Mouse (Mus musculus) stomach, embryonic 16.5 days (tissue): ENCODE data around the gene Fam227b. TPM values are rescaled to one million over a fixed set of nuclear protein-coding genes. Genes with fewer than 3 reads are reported as not detected.
A peak's percentile ranks its signal among the peaks of the same experiment; 100 is the strongest.

Experiments
- ATAC-seq: fragments of 200-750 bp; cut with Nextera tagmentation; 2 replicates; pipeline ENCODE4 v1.8.0; 2017; ENCODE audit warnings: moderate number of reproducible peaks, moderate TSS enrichment; ENCODE audit not compliant: insufficient read depth, low FRiP score
- H3K27ac ChIP-seq: fragments of 300-500 bp; sonication (generic); 2 replicates; pipeline ENCODE4 v1.5.1; 2014; ENCODE audit warnings: low read length
- H3K27me3 ChIP-seq: fragments of 300-500 bp; sonication (generic); 2 replicates; pipeline ENCODE4 v1.6.1; 2014; ENCODE audit warnings: low read length, control low read depth, mixed read lengths; ENCODE audit not compliant: control insufficient read depth, insufficient read depth
- H3K36me3 ChIP-seq: fragments of 300-500 bp; sonication (generic); 2 replicates; pipeline ENCODE4 v1.6.1; 2014; ENCODE audit warnings: low read length; ENCODE audit not compliant: control insufficient read depth, insufficient read depth
- H3K4me1 ChIP-seq: fragments of 300-500 bp; sonication (generic); 2 replicates; pipeline ENCODE4 v1.6.1; 2014; ENCODE audit warnings: low read length, control low read depth, mixed read lengths; ENCODE audit not compliant: control insufficient read depth, insufficient read depth
- H3K4me2 ChIP-seq: fragments of 300-500 bp; sonication (generic); 2 replicates; pipeline ENCODE4 v1.6.1; 2014; ENCODE audit warnings: low read depth, low read length, mixed read lengths
- H3K4me3 ChIP-seq: fragments of 300-500 bp; sonication (generic); replicated peaks from 2 replicates; pipeline ENCODE4 v1.5.1; 2014; ENCODE audit warnings: mild to moderate bottlenecking, low read length
- H3K9ac ChIP-seq: fragments of 300-500 bp; sonication (generic); 2 replicates; pipeline ENCODE4 v1.6.1; 2014; ENCODE audit warnings: low read length
- H3K9me3 ChIP-seq: fragments of 300-500 bp; sonication (generic); replicated peaks from 2 replicates; pipeline ENCODE4 v1.6.1; 2016; ENCODE audit warnings: low read length, control low read depth; ENCODE audit not compliant: control insufficient read depth
- WGBS: fragments of 180-500 bp; shearing (Covaris S2); extraction: QIAGEN DNeasy Blood & Tissue Kit; methylation state at CpG from one replicate; pipeline ENCODE4 v1.1.7; 2014; 5-methylcytosine and 5-hydroxymethylcytosine counted together
- polyA plus RNA-seq: library from polyadenylated mRNA; unstranded; fragments of >200 nt; fragmentation: Nextera tagmentation; extraction: Ambion mirVana; gene quantifications from 2 replicates; pipeline ENCODE4 v1.2.1, GENCODE M21; 2015

Gene Fam227b
- polyA plus RNA-seq: not detected in 2 replicates

DNA sequence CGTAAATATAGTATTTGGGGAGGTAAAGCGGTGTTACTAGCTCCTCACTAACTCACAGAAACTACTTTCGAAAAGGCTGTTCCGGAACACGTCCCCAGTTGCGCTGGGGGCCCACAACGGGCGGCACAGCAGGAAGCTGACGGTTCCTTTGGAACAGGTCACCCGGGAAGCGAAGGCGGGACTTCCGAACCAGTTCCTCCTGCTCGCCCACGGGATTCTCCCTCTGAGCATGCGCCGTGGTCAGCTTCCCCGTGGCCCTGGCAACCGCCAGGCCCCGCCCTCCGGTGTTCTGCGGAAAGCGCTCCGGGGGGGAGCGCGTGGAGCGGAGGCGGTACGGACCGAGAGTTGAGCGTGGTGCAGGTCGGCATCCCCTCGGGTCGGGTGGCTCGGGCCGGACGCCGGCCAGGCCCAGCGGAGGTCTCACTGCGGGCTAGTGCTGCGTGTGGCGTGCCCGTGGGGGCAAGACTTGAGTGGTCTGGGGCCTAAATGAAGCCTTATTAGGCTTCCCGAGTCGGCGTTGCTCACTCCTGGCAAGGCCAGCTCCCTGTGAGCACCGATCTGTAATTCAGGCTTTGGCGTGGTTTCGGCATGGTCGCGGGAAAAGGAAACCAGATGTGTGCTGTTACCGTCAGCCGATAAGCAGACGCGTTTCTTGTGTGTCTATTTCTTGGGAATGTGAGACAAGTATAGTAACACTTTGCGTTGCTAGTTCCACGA is at the start of gene Fam227b, which contains the start of gene Dtwd1:
Gene Fam227b (minus strand): TSS at position 150 of the 717 bp plus-strand sequence.
Gene Dtwd1 (plus strand): TSS at position 287 of the 717 bp plus-strand sequence.
- Histone ChIP-seq H3K9me3 (no peaks in the 10 kb centered on the region), H3K36me3 (no peaks in the 10 kb centered on the region; the same call in 1 of the 2 replicates), H3K4me2 (peak within 1 kb of the TSS; percentile 63), H3K4me3 (peak within 1 kb of the TSS; percentile 83), H3K27me3 (no peaks in the 10 kb centered on the region), H3K9ac (peak within 1 kb of the TSS; percentile 96), H3K27ac (peak within 1 kb of the TSS; percentile 96), H3K4me1 (0 out of 2 replicates have a peak, but pooled peaks cover 3% of the 10 kb centered on the region)
- WGBS: under 1% methylated on average over 57 of the region's 57 CpGs
- peak; percentile 100 for ATAC-seq

GRCm38 (mm10) chr2:126198971-126199370 is 47.2 kb upstream of the Fam227b start:
- Histone ChIP-seq H3K4me1 (0 out of 2 replicates have a peak, but pooled peaks cover 3% of the 10 kb centered on the region), H3K36me3 (no peaks in the 10 kb centered on the region), H3K9me3 (no peaks in the 10 kb centered on the region), H3K4me2 (no peak overlapping the region), H3K4me3 (no peak overlapping the region), H3K27ac (no peak overlapping the region; the same call in 1 of the 2 replicates), H3K27me3 (no peaks in the 10 kb centered on the region), H3K9ac (no peak overlapping the region)
- WGBS: 59% methylated on average over 3 of the region's 3 CpGs
- ATAC-seq: no peak

DNA sequence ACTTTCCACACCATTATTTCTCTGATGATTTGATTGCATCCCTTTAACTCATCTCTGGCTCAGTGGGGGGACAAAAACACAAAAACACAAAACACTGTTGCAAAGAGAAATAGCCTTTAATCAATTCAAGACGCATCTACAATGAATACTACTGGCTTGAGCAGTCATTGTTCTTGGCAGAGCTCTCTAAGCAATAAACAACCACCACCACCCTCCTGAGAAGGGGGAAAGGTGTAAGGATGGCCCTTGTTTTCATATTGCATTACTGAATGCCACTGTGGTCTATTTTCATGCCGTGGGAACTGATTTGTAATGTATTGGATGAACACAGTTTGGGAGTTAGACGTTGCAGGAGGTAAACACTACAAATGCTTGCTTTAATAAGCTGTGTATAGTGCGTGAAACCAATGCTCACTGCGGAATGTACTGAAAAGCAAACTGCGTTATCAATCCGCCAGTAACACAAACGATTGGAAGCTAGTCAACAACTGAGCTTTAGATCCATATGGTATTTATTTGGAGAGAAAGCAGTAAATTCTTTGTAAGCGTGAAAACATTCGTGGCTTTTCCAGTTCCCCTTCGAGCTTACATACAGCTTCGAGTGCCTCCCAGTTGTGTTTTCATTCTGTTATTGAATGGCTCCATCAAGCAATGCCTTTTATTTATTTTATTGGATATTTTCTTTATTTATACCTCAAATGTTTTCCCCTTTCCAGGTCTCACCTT is 44.0 kb upstream of the Fam227b start:
- no peaks in the 10 kb centered on the region for H3K36me3 ChIP-seq
- H3K4me3 ChIP-seq: no peak overlapping the region
- no peak overlapping the region for H3K4me2 ChIP-seq
- no peak for ATAC-seq
- H3K9me3 ChIP-seq: no peaks in the 10 kb centered on the region
- no peak overlapping the region for H3K27ac ChIP-seq
- H3K9ac ChIP-seq: no peak overlapping the region
- no peaks in the 10 kb centered on the region for H3K27me3 ChIP-seq
- WGBS: 74% methylated on average over 12 of the region's 12 CpGs
- 0 out of 2 replicates have a peak, but pooled peaks cover 3% of the 10 kb centered on the region for H3K4me1 ChIP-seq

- no peaks in the 10 kb centered on the region for H3K27me3 ChIP-seq
- H3K4me3 ChIP-seq: no peak overlapping the region
- H3K4me1 ChIP-seq: no peaks in the 10 kb centered on the region
- 76% methylated on average over 2 of the region's 2 CpGs for WGBS
- no peak overlapping the region for H3K9ac ChIP-seq
- no peak overlapping the region for H3K27ac ChIP-seq
- H3K4me2 ChIP-seq: no peak overlapping the region
- no peaks in the 10 kb centered on the region for H3K9me3 ChIP-seq
- ATAC-seq: no peak
- H3K36me3 ChIP-seq: no peaks in the 10 kb centered on the region
These were observed 40.3 kb upstream of the Fam227b start for GRCm38 (mm10) chr2:126192129-126192528.

GRCm38 (mm10) chr2:126191306-126191705 is 39.5 kb upstream of the Fam227b start:
- Histone ChIP-seq H3K4me1 (no peaks in the 10 kb centered on the region), H3K36me3 (no peaks in the 10 kb centered on the region), H3K9ac (no peak overlapping the region), H3K27me3 (no peaks in the 10 kb centered on the region), H3K27ac (no peak overlapping the region), H3K4me3 (no peak overlapping the region), H3K9me3 (no peaks in the 10 kb centered on the region), H3K4me2 (no peak overlapping the region)
- no peak for ATAC-seq
- WGBS: 57% methylated on average over 4 of the region's 4 CpGs

DNA sequence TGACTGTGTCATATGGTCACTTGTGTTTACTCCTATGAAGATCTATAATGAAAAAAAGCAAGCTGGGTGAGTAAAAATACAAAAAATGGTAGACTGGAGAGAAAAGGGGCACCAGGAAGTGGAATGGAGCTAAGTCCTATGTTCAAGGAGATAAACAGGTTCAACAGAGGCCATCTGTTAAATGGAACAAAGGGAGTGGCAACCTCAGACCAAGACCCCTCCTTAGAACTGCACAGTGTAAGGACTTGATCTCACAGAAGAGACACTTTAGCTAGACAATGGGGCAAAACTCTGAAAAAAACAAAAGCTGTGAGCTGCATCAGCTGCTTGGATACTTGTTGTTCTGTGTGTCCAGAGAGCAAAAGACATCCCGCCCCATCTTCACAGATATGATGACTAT is 19.6 kb upstream of the Fam227b start:
- Histone ChIP-seq H3K4me1 (no peaks in the 10 kb centered on the region), H3K4me3 (no peak overlapping the region), H3K36me3 (no peaks in the 10 kb centered on the region), H3K9ac (no peak overlapping the region), H3K9me3 (no peaks in the 10 kb centered on the region), H3K4me2 (no peak overlapping the region), H3K27ac (no peak overlapping the region), H3K27me3 (no peaks in the 10 kb centered on the region)
- no peak for ATAC-seq
- 90% methylated on average over 1 of the region's 1 CpGs for WGBS

- Histone ChIP-seq H3K36me3 (peaks cover 2% of the 10 kb centered on the region), H3K4me1 (no peaks in the 10 kb centered on the region), H3K27ac (no peak overlapping the region), H3K4me2 (no peak overlapping the region), H3K9me3 (no peaks in the 10 kb centered on the region), H3K4me3 (no peak overlapping the region), H3K9ac (no peak overlapping the region), H3K27me3 (no peaks in the 10 kb centered on the region)
- no peak for ATAC-seq
- WGBS: 80% methylated on average over 8 of the region's 8 CpGs
These were observed 15.2 kb upstream of the Fam227b start for GRCm38 (mm10) chr2:126166848-126167617.

- Histone ChIP-seq H3K9ac (no peak overlapping the region), H3K9me3 (no peaks in the 10 kb centered on the region), H3K4me3 (no peak overlapping the region), H3K4me2 (no peak overlapping the region), H3K27ac (no peak overlapping the region), H3K27me3 (no peaks in the 10 kb centered on the region), H3K36me3 (peaks cover 7% of the 10 kb centered on the region), H3K4me1 (no peaks in the 10 kb centered on the region)
- no peak for ATAC-seq
These were observed 14.5 kb upstream of the Fam227b start for GRCm38 (mm10) chr2:126166335-126166734.
